Mouse (Mus musculus) heart, postnatal 0 days (tissue): ENCODE data around the gene Coro2b.

Source experiments
- CTCF ChIP-seq: IDR thresholded peaks from 2 replicates; pipeline ENCODE4 v1.5.1; 2016; ENCODE audit warnings: antibody characterized with exemption, control low read depth, low read depth
- EP300 ChIP-seq: IDR thresholded peaks from 2 replicates; pipeline ENCODE4 v1.6.1; 2016; ENCODE audit warnings: antibody characterized with exemption, low read depth

GRCm38 (mm10) chr9:62451585-62452372 lies 85.1 kb downstream of the Coro2b start:
- no peak for TF ChIP-seq CTCF
- TF ChIP-seq EP300 = no peak
